Mouse (Mus musculus): ENCODE measurements around the gene Zfp989. TPM values are rescaled to one million over a fixed set of nuclear protein-coding genes. Genes with fewer than 3 reads are reported as not detected.
"Not testable (repeated sequence)": the region's sequence is repeated elsewhere in the genome, so short reads cannot be mapped to it uniquely, and the experiment has no call there.

Zfp989 gene
- polyA plus RNA-seq (2015; fragmentation: Nextera tagmentation; extraction: Ambion mirVana): 0.14 TPM in 1 of 2 replicates, not detected in the other

DNA sequence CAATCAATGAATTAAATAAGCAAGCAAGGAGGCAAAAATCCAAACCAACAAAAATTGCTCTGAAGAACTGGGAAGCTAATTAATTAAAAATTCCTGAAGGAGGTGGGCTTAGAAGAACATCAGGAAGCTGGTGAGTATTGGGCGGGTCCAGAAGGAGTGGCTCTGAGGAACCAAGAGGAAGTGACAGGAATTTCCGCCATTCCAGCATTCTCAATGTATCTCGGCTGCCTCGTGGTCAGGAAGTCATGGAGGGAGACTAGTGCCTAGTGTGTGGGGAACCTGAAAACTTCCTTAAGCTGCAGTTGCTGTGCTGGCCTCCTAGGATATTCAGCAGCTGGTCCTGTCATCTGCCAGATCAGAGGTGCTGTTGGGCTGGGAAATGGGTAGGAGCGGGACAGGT lies at the start of gene Zfp989:
TSS of gene Zfp989 (plus strand) at position 220 of the 400 bp plus-strand sequence.
- H3K4me2 ChIP-seq; H3K9me3 ChIP-seq (replicated peaks); H3K9ac ChIP-seq; H3K4me1 ChIP-seq; H3K27me3 ChIP-seq; H3K4me3 ChIP-seq; H3K27ac ChIP-seq; H3K36me3 ChIP-seq (ENCODE audit: poor library complexity, severe bottlenecking); ATAC-seq: not testable (repeated sequence)
- WGBS: 93% methylated on average over 5 of the region's 5 CpGs

DNA sequence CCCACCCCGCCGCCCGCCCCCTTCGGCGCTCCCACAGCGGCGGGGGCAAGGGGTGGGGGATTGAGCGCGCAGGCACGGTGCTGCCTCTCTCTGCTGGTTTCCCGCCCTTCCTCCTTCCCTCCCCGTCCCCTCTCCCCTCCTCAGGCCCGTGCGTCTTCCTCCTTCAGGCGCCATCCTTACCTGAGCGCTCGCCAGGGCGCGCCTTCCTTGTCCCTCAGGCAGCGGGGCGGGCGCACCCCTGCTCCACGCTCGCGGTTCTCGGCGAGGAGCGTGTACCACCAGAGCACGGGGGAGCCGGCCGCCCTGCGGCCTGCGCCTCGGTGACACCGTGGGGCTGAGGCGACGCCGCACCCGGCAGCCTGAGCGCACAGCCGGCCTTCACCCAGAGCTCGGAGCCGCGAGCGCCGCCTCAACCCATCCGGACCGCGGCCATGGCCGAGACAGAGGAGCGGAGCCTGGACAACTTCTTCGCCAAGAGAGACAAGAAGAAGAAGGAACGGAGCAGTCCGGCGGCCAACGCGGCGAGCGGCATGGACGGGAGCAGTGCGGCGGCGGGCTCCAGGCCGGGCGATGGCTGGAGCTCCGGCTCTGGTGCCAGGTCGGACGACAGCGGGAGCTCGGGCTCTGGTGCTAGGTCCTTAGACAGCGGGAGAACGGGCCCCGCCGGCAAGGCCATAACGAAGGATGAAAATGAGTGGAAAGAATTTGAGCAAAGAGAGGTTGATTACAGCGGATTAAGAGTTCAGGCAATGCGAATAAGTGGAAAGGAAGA lies 39.3 kb upstream of the Zfp989 start:
- 9% methylated on average over 69 of the region's 77 CpGs for whole genome bisulfite sequencing
- ATAC-seq: no peak
- H3K4me3 ChIP-seq: peak overlapping the region; percentile 12

DNA sequence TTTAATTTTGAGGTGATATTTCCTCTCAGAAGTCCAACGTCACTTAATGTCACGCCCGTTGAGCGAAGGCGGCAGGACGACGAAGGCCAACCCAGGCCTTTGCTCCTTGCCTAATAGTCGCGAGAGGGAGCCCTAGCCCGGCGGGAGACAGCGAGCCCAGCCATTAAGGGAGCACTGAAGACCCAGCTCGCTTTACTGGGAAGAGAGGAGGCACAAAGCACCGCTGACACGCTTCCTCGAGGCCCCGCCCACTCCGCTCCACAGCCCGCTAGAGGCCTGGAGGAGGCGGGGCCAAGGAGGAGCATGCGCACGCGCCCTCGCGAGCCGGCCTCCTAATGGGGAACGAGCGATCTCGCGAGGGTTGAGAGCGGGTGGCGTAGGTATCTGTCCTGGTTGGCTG lies 30.1 kb upstream of the Zfp989 start:
- not testable (repeated sequence) for H3K4me3 ChIP-seq; H3K36me3 ChIP-seq (ENCODE audit: poor library complexity, severe bottlenecking); H3K27me3 ChIP-seq; H3K4me2 ChIP-seq; H3K27ac ChIP-seq; H3K9ac ChIP-seq; H3K4me1 ChIP-seq; ATAC-seq
- 76% methylated on average over 30 of the region's 32 CpGs for WGBS
- peaks cover 12% of the 10 kb centered on the region for H3K9me3 ChIP-seq (replicated peaks)

More for the DNA sequence above, 39.3 kb upstream of the Zfp989 start:
- no peaks in the 10 kb centered on the region for H3K36me3 ChIP-seq (ENCODE audit: poor library complexity, severe bottlenecking)
- peaks cover 33% of the 10 kb centered on the region for H3K9me3 ChIP-seq (replicated peaks)
- no peak overlapping the region for H3K9ac ChIP-seq
- H3K27me3 ChIP-seq: peaks cover 7% of the 10 kb centered on the region
- no peak overlapping the region for H3K27ac ChIP-seq
- H3K4me1 ChIP-seq: no peaks in the 10 kb centered on the region
- peak overlapping the region; percentile 33 for H3K4me2 ChIP-seq

DNA sequence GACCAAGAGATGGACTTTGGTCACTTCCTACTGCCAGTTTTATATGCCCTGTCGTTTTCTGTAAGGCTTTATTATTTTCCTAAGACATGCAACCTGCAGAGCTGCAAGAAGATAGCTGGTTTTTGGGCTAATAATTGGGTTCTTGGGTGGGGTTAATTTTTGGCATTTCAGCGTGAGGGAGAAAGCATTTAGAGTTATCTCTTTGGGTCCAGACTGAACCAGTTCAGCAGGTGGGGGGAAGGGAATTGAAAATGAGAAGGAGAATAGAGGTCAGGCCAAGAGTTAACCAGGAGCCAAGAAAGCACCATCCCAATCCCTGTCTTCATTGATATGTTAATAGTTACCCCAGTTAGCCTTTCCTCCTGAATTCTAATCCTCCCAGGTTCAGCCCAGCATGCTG lies 4.8 kb downstream of the Zfp989 start:
- WGBS: 16% methylated on average over 2 of the region's 2 CpGs
- H3K36me3 ChIP-seq (ENCODE audit: poor library complexity, severe bottlenecking); H3K4me1 ChIP-seq; H3K4me3 ChIP-seq; H3K27me3 ChIP-seq; H3K4me2 ChIP-seq; H3K9me3 ChIP-seq (replicated peaks); H3K9ac ChIP-seq; ATAC-seq; H3K27ac ChIP-seq: not testable (repeated sequence)

DNA sequence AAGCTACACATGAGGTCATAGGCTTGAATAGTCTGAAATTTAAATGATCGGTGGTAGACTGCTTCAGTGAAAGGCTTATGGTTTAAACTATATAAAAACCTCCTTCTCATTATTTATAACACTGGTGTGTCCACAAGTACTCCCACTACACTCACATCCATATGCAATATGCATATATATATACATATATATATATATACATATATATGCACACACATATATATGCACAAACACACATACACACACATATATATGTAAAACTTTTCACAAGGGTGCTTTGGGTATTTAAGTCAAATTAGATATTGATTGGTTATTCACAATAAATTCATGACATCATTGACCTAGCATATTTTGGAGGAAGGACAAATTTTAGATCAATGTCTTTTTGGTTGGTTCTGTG lies 46.6 kb downstream of the Zfp989 start:
- no CpG with 5 or more reads among the region's 1 CpGs for WGBS
- H3K27ac ChIP-seq; H3K36me3 ChIP-seq (ENCODE audit: poor library complexity, severe bottlenecking); H3K4me2 ChIP-seq; H3K4me1 ChIP-seq; ATAC-seq; H3K4me3 ChIP-seq; H3K9me3 ChIP-seq (replicated peaks); H3K27me3 ChIP-seq; H3K9ac ChIP-seq: not testable (repeated sequence)

DNA sequence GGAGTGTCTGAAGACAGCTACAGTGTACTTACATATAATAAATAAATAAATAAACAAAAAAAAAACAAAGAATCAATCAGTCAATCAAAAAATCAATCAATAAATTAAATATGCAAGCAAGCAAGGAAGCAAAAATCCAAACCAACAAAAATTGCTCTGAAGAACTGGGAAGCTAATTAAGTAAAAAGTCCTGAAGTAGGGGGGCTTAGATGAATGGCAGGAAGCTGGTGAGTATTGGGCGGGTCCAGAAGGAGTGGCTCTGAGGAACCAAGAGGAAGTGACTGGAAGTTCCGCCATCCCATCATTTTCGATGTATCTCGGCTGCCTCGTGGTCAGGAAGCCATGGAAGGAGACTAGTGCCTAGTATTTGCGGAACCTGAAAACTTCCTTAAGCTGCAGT lies 49.8 kb downstream of the Zfp989 start, which contains the start of gene Rex2:
TSS of gene Rex2 (plus strand) at position 301 of the 400 bp plus-strand sequence.
- H3K36me3 ChIP-seq (ENCODE audit: poor library complexity, severe bottlenecking); H3K27ac ChIP-seq; H3K9me3 ChIP-seq (replicated peaks); H3K27me3 ChIP-seq; H3K4me3 ChIP-seq; ATAC-seq; H3K4me1 ChIP-seq; H3K9ac ChIP-seq; H3K4me2 ChIP-seq: not testable (repeated sequence)
- no CpG with 5 or more reads among the region's 6 CpGs for WGBS

DNA sequence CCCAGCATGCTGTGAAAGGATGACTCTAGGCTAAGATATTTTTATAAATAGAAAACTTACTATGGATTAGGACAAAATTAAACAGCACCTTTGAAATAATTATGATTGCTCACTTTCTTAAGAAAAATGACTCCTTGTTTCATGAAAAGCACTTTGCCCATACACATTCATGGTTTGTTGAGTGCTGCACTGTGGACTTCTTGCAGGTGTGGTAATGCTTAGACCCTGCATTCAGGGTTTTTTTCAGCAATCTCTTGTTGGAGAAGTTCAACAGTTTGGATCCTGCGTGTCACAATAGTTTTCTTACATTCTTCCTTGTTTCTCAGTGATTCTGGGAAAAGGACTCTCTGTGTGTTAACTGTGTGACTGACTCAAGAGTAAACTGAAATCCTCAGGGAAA lies 54.6 kb downstream of the Zfp989 start:
- not testable (repeated sequence) for H3K9me3 ChIP-seq (replicated peaks); H3K27me3 ChIP-seq; ATAC-seq; H3K4me3 ChIP-seq; H3K4me1 ChIP-seq; H3K36me3 ChIP-seq (ENCODE audit: poor library complexity, severe bottlenecking); H3K9ac ChIP-seq; H3K4me2 ChIP-seq; H3K27ac ChIP-seq
- 58% methylated on average over 1 of the region's 1 CpGs for WGBS

DNA sequence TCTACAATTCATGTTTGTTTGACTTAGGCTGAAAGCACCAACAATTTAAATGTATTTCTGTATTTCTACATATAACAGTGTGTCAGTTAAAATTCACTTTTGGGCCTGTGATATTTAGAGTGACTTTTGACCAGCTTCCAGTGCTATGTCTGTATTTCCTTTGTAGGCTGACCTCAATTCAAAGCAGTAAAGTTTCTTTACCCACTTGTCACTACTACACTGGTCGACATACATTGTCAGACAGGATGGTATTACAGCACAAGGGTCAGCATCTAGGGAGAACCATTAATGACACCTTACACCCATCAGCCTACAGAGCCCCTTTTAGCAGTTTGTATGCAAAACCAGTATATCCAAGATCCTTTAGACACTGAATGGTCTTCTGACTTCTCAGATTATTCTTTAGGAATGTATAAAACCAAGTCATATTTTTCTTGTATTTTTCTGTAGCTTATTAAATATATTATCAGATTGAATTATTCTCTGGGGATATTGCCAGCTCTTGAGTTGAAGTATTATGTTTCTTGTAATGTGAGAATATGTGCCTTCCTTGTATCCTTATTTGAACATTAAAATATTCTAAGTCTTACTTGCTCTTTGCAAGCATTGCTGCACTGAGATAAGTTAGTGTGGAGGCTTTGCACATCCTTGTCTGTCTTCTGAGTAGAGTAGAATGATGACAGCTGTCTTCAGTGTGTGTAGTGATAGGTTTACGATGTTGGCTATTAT lies 59.7 kb downstream of the Zfp989 start:
- not testable (repeated sequence) for H3K4me3 ChIP-seq; H3K27me3 ChIP-seq; H3K9me3 ChIP-seq (replicated peaks); H3K9ac ChIP-seq; H3K4me2 ChIP-seq; ATAC-seq; H3K27ac ChIP-seq; H3K4me1 ChIP-seq; H3K36me3 ChIP-seq (ENCODE audit: poor library complexity, severe bottlenecking)
- 94% methylated on average over 1 of the region's 2 CpGs for WGBS

Other genes with a start within 250 kb of the Zfp989 start
- gene Gm21411, start 62.4 kb upstream of the Zfp989 start, polyA plus RNA-seq (2015; fragmentation: Nextera tagmentation; extraction: Ambion mirVana): not detected in 2 replicates
- not detected in 2 replicates for gene Rex2, start 49.9 kb downstream of the Zfp989 start, polyA plus RNA-seq (2015; fragmentation: Nextera tagmentation; extraction: Ambion mirVana)
- 3.8 and 4.3 TPM in 2 replicates for gene Zfp991, start 160.1 kb downstream of the Zfp989 start, polyA plus RNA-seq (2015; fragmentation: Nextera tagmentation; extraction: Ambion mirVana)